ENCODE assay signal across 18 mouse cellular contexts in the genomic region with DNA sequence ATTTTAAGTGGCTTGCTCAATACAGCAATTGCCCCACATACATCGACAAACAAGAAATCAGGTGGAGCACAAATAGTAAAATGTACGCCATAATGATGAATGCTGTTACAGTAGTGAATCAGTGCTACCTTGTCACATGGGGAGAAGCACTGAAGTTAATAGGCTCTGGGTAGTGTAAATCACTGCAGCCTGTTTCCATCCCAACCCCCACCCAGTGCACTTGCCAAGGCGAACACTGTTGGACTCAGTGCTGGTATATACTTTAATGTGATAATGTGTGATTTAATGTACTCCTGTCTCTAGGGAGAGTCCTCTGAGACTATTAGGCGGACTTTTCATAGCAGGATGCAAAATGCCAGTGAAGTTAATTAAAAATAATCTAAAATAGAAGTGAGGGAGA. TPM values are rescaled to one million over a fixed set of nuclear protein-coding genes. Genes with fewer than 3 reads are reported as not detected.
DNase-seq lines count a peak whose midpoint lies in the region; ATAC-seq and TF ChIP-seq lines count a peak whose summit lies in the region.
"Had no signal": no experiment of that assay in that cellular context is flagged by ENCODE, and none has a peak within 500 bp of the region (broad histone marks: within the 10 kb centered on the region; RNA-seq: fewer than 3 reads in every experiment).

No protein-coding gene starts in this region.

- no peaks in the 10 kb centered on the region for H3K36me3 ChIP-seq in kidney, embryonic 14.5 days (ENCODE audit: control insufficient read depth, insufficient read depth, low read length)
- H3K36me3 ChIP-seq in lung, postnatal 0 days (ENCODE audit: insufficient read depth, low read length): no peaks in the 10 kb centered on the region
- H3K36me3 ChIP-seq: embryonic facial prominence, embryonic 12.5 days; forebrain, embryonic 15.5 days; hindbrain, embryonic 15.5 days had no signal

- 60% methylated on average over 4 of the region's 4 CpGs for WGBS in kidney, embryonic 14.5 days
- WGBS in lung, postnatal 0 days: 67% methylated on average over 4 of the region's 4 CpGs

- no peak overlapping the region for H3K4me3 ChIP-seq in gastrocnemius, adult 2 months
- no peak overlapping the region for H3K4me3 ChIP-seq in kidney, embryonic 14.5 days (ENCODE audit: low read length)
- no peak overlapping the region for H3K4me3 ChIP-seq in lung, postnatal 0 days (ENCODE audit: low read depth, low read length)
- H3K4me3 ChIP-seq: embryonic facial prominence, embryonic 12.5 days; forebrain, embryonic 15.5 days; hindbrain, embryonic 15.5 days had no signal

- no peak overlapping the region for H3K9ac ChIP-seq in kidney, embryonic 14.5 days (ENCODE audit: low read depth, low read length)
- no peak overlapping the region for H3K9ac ChIP-seq in lung, postnatal 0 days (replicated peaks; ENCODE audit: low read depth)
- H3K9ac ChIP-seq: embryonic facial prominence, embryonic 12.5 days; forebrain, embryonic 15.5 days; hindbrain, embryonic 15.5 days had no signal

- H3K9me3 ChIP-seq in kidney, embryonic 14.5 days (ENCODE audit: control insufficient read depth, low read length): no peaks in the 10 kb centered on the region
- no peaks in the 10 kb centered on the region for H3K9me3 ChIP-seq in lung, postnatal 0 days (ENCODE audit: low read length)
- H3K9me3 ChIP-seq: embryonic facial prominence, embryonic 12.5 days; forebrain, embryonic 15.5 days; hindbrain, embryonic 15.5 days had no signal

- DNase-seq in gastrocnemius, adult 2 months: no peak
- DNase-seq in gastrocnemius, postnatal 10 days: no peak
- no peak for DNase-seq in kidney, postnatal 25 days
- peak; percentile 15 for DNase-seq in lung, postnatal 0 days (ENCODE audit: low spot score)
- DNase-seq in lung, postnatal 14 days: no peak
- peak; percentile 36 for DNase-seq in brain, embryonic 14.5 days (ENCODE audit: low read depth)
- DNase-seq in right cerebral cortex, postnatal 25 days: no peak
- DNase-seq: adrenal gland, adult 2 months; cerebellum, adult 11-12 months; cerebellum, adult 9-10 months; cerebellum, postnatal 25 days; gastrocnemius, postnatal 14 days; heart, postnatal 10 days had no signal

- ATAC-seq in kidney, embryonic 14.5 days (ENCODE audit: low FRiP score, low TSS enrichment): 0 out of 2 replicates have a peak, but pooled peaks have one; percentile 32
- no peak for ATAC-seq in lung, postnatal 0 days
- ATAC-seq: forebrain, embryonic 15.5 days had no signal

- TF ChIP-seq POLR2A in brain, embryonic 14.5 days (IDR thresholded peaks at IDR 0.05; ENCODE audit: borderline replicate concordance, extremely low read depth, insufficient read depth, insufficient read length, poor library complexity, severe bottlenecking): no peak

- H3K4me1 ChIP-seq in kidney, embryonic 14.5 days (ENCODE audit: control insufficient read depth, insufficient read depth, low read length): peaks cover 4% of the 10 kb centered on the region; the same call in 1 of the 2 replicates
- H3K4me1 ChIP-seq in lung, postnatal 0 days (ENCODE audit: insufficient read depth, low read depth, low read length): peaks cover 8% of the 10 kb centered on the region; the same call in 1 of the 2 replicates

- intact Hi-C loops in gastrocnemius, adult 2 months (cut with DNase I): loop anchor here (5.0 kb wide), 1 partner anchor 68 kb away; no protein-coding TSS in a partner anchor

- H3K27me3 ChIP-seq in kidney, embryonic 14.5 days (ENCODE audit: control insufficient read depth, insufficient read depth, low read length): no peaks in the 10 kb centered on the region
- H3K27me3 ChIP-seq in lung, postnatal 0 days (replicated peaks; ENCODE audit: insufficient read depth, low read length): no peaks in the 10 kb centered on the region
- H3K27me3 ChIP-seq: CH12.LX; embryonic facial prominence, embryonic 12.5 days had no signal

- TF ChIP-seq CTCF in gastrocnemius, adult 2 months (IDR thresholded peaks at IDR 0.05): no peak
- TF ChIP-seq CTCF in lung, postnatal 0 days (IDR thresholded peaks at IDR 0.05): no peak
- TF ChIP-seq CTCF in brain, embryonic 14.5 days (IDR thresholded peaks at IDR 0.05; ENCODE audit: borderline replicate concordance, extremely low read depth, insufficient read depth, insufficient read length): no peak

- H3K4me2 ChIP-seq in kidney, embryonic 14.5 days (replicated peaks; ENCODE audit: low read depth, low read length): no peak overlapping the region
- no peak overlapping the region for H3K4me2 ChIP-seq in lung, postnatal 0 days (replicated peaks; ENCODE audit: low read depth, low read length)
- H3K4me2 ChIP-seq: forebrain, embryonic 15.5 days; hindbrain, embryonic 15.5 days had no signal

- H3K27ac ChIP-seq in gastrocnemius, adult 2 months: peak overlapping the region; percentile 31; the same call in 1 of the 2 replicates
- no peak overlapping the region for H3K27ac ChIP-seq in kidney, embryonic 14.5 days (ENCODE audit: low read depth, low read length)
- H3K27ac ChIP-seq in lung, postnatal 0 days (ENCODE audit: low read length): no peak overlapping the region
- H3K27ac ChIP-seq: embryonic facial prominence, embryonic 12.5 days; forebrain, embryonic 15.5 days; hindbrain, embryonic 15.5 days had no signal

- TF ChIP-seq EP300 in lung, postnatal 0 days (IDR thresholded peaks at IDR 0.05): no peak

RNA-seq across cellular contexts. Expression of gene Mdfic, which starts 3.8 kb away (rescaled TPM):
- 1 to 10 TPM; 8.9 to 9.4 TPM for total RNA-seq in gastrocnemius, adult 2 months (2021)
- total RNA-seq in gastrocnemius, postnatal 10 days (2021): 10 to 100 TPM; 15.8 to 22.9 TPM
- polyA plus RNA-seq in kidney, embryonic 14.5 days (2014; fragmentation: Nextera tagmentation; extraction: Ambion mirVana): 7.2 and 7.4 TPM in 2 replicates
- polyA plus RNA-seq in lung, postnatal 0 days (2015; fragmentation: Nextera tagmentation; extraction: Ambion mirVana): 9.1 and 12.0 TPM in 2 replicates
- polyA plus RNA-seq in brain, embryonic 14.5 days (2012; rRNA removed): 4.6 and 6.1 TPM in 2 replicates

Comparison
In these comparisons a context has a peak if more than half of its experiments do, and no peak if none do; other contexts are left out.
1. DNase-seq: peak in lung, postnatal 0 days (single experiment) and brain, embryonic 14.5 days (single experiment); none in gastrocnemius, adult 2 months (single experiment), gastrocnemius, postnatal 10 days (single experiment), kidney, postnatal 25 days (0 of 2), lung, postnatal 14 days (single experiment) and right cerebral cortex, postnatal 25 days (single experiment).